Mouse (Mus musculus): Measurements from ENCODE around the gene Mboat1. TPM values are rescaled to one million over a fixed set of nuclear protein-coding genes. Genes with fewer than 3 reads are reported as not detected.

Mboat1 gene
- polyA plus RNA-seq, 1 experiment: 2.9 TPM

GRCm38 (mm10) chr13:30140149-30140548 lies 3.9 kb downstream of the Mboat1 start:
- H3K4me1 ChIP-seq (ENCODE audit: control insufficient read depth, insufficient read depth, low read length): no peaks in the 10 kb centered on the region

GRCm38 (mm10) chr13:30140646-30141045 lies 4.4 kb downstream of the Mboat1 start:
- no peaks in the 10 kb centered on the region for H3K4me1 ChIP-seq (ENCODE audit: control insufficient read depth, insufficient read depth, low read length)
- H3K27ac ChIP-seq (ENCODE audit: control insufficient read depth, insufficient read depth, low read depth, low read length, poor library complexity): no peak overlapping the region
- H3K4me3 ChIP-seq (replicated peaks; ENCODE audit: control insufficient read depth, low read depth, low read length): no peak overlapping the region
- 85% methylated on average over 12 of the region's 12 CpGs for WGBS
- TF ChIP-seq POLR2A (IDR thresholded peaks at IDR 0.05; ENCODE audit: borderline replicate concordance, control insufficient read depth, low read depth, low read length) (no peak), CTCF (IDR thresholded peaks at IDR 0.05; ENCODE audit: control insufficient read depth, insufficient read depth, low read length) (no peak)

More at GRCm38 (mm10) chr13:30140149-30140548, 3.9 kb downstream of the Mboat1 start:
- no peak overlapping the region for H3K27ac ChIP-seq (ENCODE audit: control insufficient read depth, insufficient read depth, low read depth, low read length, poor library complexity)
- H3K4me3 ChIP-seq (replicated peaks; ENCODE audit: control insufficient read depth, low read depth, low read length): no peak overlapping the region
- TF ChIP-seq CTCF (IDR thresholded peaks at IDR 0.05; ENCODE audit: control insufficient read depth, insufficient read depth, low read length) (no peak), POLR2A (IDR thresholded peaks at IDR 0.05; ENCODE audit: borderline replicate concordance, control insufficient read depth, low read depth, low read length) (no peak)
- 83% methylated on average over 5 of the region's 5 CpGs for WGBS

- 82% methylated on average over 5 of the region's 5 CpGs for WGBS
- TF ChIP-seq CTCF (IDR thresholded peaks at IDR 0.05; ENCODE audit: control insufficient read depth, insufficient read depth, low read length) (no peak), POLR2A (IDR thresholded peaks at IDR 0.05; ENCODE audit: borderline replicate concordance, control insufficient read depth, low read depth, low read length) (no peak)
- Histone ChIP-seq H3K27ac (ENCODE audit: control insufficient read depth, insufficient read depth, low read depth, low read length, poor library complexity) (no peak overlapping the region), H3K4me1 (ENCODE audit: control insufficient read depth, insufficient read depth, low read length) (no peaks in the 10 kb centered on the region), H3K4me3 (replicated peaks; ENCODE audit: control insufficient read depth, low read depth, low read length) (no peak overlapping the region)
These were observed 5.7 kb downstream of the Mboat1 start for GRCm38 (mm10) chr13:30141996-30142395.

GRCm38 (mm10) chr13:30146468-30146867 lies 10.2 kb downstream of the Mboat1 start:
- WGBS: 54% methylated on average over 6 of the region's 6 CpGs
- no peaks in the 10 kb centered on the region for H3K4me1 ChIP-seq (ENCODE audit: control insufficient read depth, insufficient read depth, low read length)

GRCm38 (mm10) chr13:30154264-30154663 lies 18.0 kb downstream of the Mboat1 start:
- WGBS: 7% methylated on average over 4 of the region's 4 CpGs
- Histone ChIP-seq H3K4me1 (ENCODE audit: control insufficient read depth, insufficient read depth, low read length) (no peaks in the 10 kb centered on the region; the same call in 1 of the 2 replicates), H3K27ac (ENCODE audit: control insufficient read depth, insufficient read depth, low read depth, low read length, poor library complexity) (no peak overlapping the region), H3K4me3 (replicated peaks; ENCODE audit: control insufficient read depth, low read depth, low read length) (no peak overlapping the region)
- TF ChIP-seq POLR2A (IDR thresholded peaks at IDR 0.05; ENCODE audit: borderline replicate concordance, control insufficient read depth, low read depth, low read length) (no peak), CTCF (IDR thresholded peaks at IDR 0.05; ENCODE audit: control insufficient read depth, insufficient read depth, low read length) (no peak)

More at GRCm38 (mm10) chr13:30146468-30146867, 10.2 kb downstream of the Mboat1 start:
- TF ChIP-seq CTCF (IDR thresholded peaks at IDR 0.05; ENCODE audit: control insufficient read depth, insufficient read depth, low read length) (no peak), POLR2A (IDR thresholded peaks at IDR 0.05; ENCODE audit: borderline replicate concordance, control insufficient read depth, low read depth, low read length) (no peak)
- no peak overlapping the region for H3K27ac ChIP-seq (ENCODE audit: control insufficient read depth, insufficient read depth, low read depth, low read length, poor library complexity)
- H3K4me3 ChIP-seq (replicated peaks; ENCODE audit: control insufficient read depth, low read depth, low read length): no peak overlapping the region

GRCm38 (mm10) chr13:30159626-30160025 lies 23.3 kb downstream of the Mboat1 start:
- 73% methylated on average over 4 of the region's 4 CpGs for WGBS
- TF ChIP-seq CTCF (IDR thresholded peaks at IDR 0.05; ENCODE audit: control insufficient read depth, insufficient read depth, low read length) (no peak), POLR2A (IDR thresholded peaks at IDR 0.05; ENCODE audit: borderline replicate concordance, control insufficient read depth, low read depth, low read length) (no peak)
- H3K27ac ChIP-seq (ENCODE audit: control insufficient read depth, insufficient read depth, low read depth, low read length, poor library complexity): no peak overlapping the region
- no peak overlapping the region for H3K4me3 ChIP-seq (replicated peaks; ENCODE audit: control insufficient read depth, low read depth, low read length)
- no peaks in the 10 kb centered on the region for H3K4me1 ChIP-seq (ENCODE audit: control insufficient read depth, insufficient read depth, low read length)

GRCm38 (mm10) chr13:30163521-30163920 lies 27.2 kb downstream of the Mboat1 start:
- TF ChIP-seq CTCF (IDR thresholded peaks at IDR 0.05; ENCODE audit: control insufficient read depth, insufficient read depth, low read length) (no peak), POLR2A (IDR thresholded peaks at IDR 0.05; ENCODE audit: borderline replicate concordance, control insufficient read depth, low read depth, low read length) (no peak)
- H3K4me3 ChIP-seq (replicated peaks; ENCODE audit: control insufficient read depth, low read depth, low read length): no peak overlapping the region
- WGBS: 90% methylated on average over 2 of the region's 2 CpGs
- H3K27ac ChIP-seq (ENCODE audit: control insufficient read depth, insufficient read depth, low read depth, low read length, poor library complexity): no peak overlapping the region
- H3K4me1 ChIP-seq (ENCODE audit: control insufficient read depth, insufficient read depth, low read length): no peaks in the 10 kb centered on the region

- H3K4me1 ChIP-seq (ENCODE audit: control insufficient read depth, insufficient read depth, low read length): no peaks in the 10 kb centered on the region
- no peak for TF ChIP-seq CTCF (IDR thresholded peaks at IDR 0.05; ENCODE audit: control insufficient read depth, insufficient read depth, low read length)
- TF ChIP-seq POLR2A (IDR thresholded peaks at IDR 0.05; ENCODE audit: borderline replicate concordance, control insufficient read depth, low read depth, low read length): no peak
- WGBS: 22% methylated on average over 14 of the region's 14 CpGs
- H3K4me3 ChIP-seq (replicated peaks; ENCODE audit: control insufficient read depth, low read depth, low read length): no peak overlapping the region
- H3K27ac ChIP-seq (ENCODE audit: control insufficient read depth, insufficient read depth, low read depth, low read length, poor library complexity): no peak overlapping the region
These were observed 30.1 kb downstream of the Mboat1 start for GRCm38 (mm10) chr13:30166138-30167090.

Measured in bone marrow, adult 2 months (tissue).